Mouse (Mus musculus) thymus, adult 2 months (tissue): ENCODE results near the gene Dhrs13.

Source experiments
- CTCF ChIP-seq: fragments of 200-500 bp; IDR thresholded peaks from 2 replicates; pipeline ENCODE4 v1.5.1; 2012; ENCODE audit warnings: mild to moderate bottlenecking, control low read depth, low read length, moderate library complexity, borderline replicate concordance; ENCODE audit not compliant: control insufficient read depth, poor library complexity, insufficient read depth; ENCODE audit errors: extremely low read depth
- POLR2A ChIP-seq: fragments of 200-500 bp; IDR thresholded peaks from 2 replicates; pipeline ENCODE4 v1.6.1; 2012; ENCODE audit warnings: mild to moderate bottlenecking, low read length, control low read depth, moderate library complexity; ENCODE audit not compliant: control insufficient read depth, poor library complexity, insufficient read depth; ENCODE audit errors: extremely low read depth

- TF ChIP-seq CTCF (no peak), POLR2A (no peak)
Observed at GRCm38 (mm10) chr11:77989071-77989690, 42.9 kb upstream of the Dhrs13 start.
